Mouse (Mus musculus): ENCODE data around the gene Dynll1. TPM values are rescaled to one million over a fixed set of nuclear protein-coding genes. Genes with fewer than 3 reads are reported as not detected.

The Dynll1 gene
- total and polyA plus RNA-seq, 2 experiments from 2014 or later = 196 to 893 TPM

- 92% methylated on average over 5 of the region's 5 CpGs for WGBS
- Histone ChIP-seq H3K27me3 (ENCODE audit: insufficient read depth, low read length) (no peaks in the 10 kb centered on the region), H3K36me3 (ENCODE audit: insufficient read depth, low read length) (peaks cover 7% of the 10 kb centered on the region; the same call in 1 of the 2 replicates), H3K27ac (ENCODE audit: low read depth, low read length) (no peak overlapping the region), H3K4me3 (ENCODE audit: low read depth, low read length) (no peak overlapping the region), H3K4me2 (ENCODE audit: low read depth, low read length, poor library complexity, severe bottlenecking) (no peak overlapping the region), H3K4me1 (ENCODE audit: insufficient read depth, low read length) (peaks cover 9% of the 10 kb centered on the region; the same call in 1 of the 2 replicates), H3K9me3 (ENCODE audit: low read length) (no peaks in the 10 kb centered on the region), H3K9ac (replicated peaks; ENCODE audit: low read length, poor library complexity, severe bottlenecking) (no peak overlapping the region)
- no peak for TF ChIP-seq CTCF (IDR thresholded peaks at IDR 0.05)
- DNase-seq (ENCODE audit: low spot score) (no peak), ATAC-seq (ENCODE audit: low FRiP score) (no peak)
These were observed 34.5 kb downstream of the Dynll1 start for GRCm38 (mm10) chr5:115266340-115266739.

- Histone ChIP-seq H3K4me1 (ENCODE audit: insufficient read depth, low read length) (no peaks in the 10 kb centered on the region), H3K27me3 (ENCODE audit: insufficient read depth, low read length) (no peaks in the 10 kb centered on the region), H3K4me2 (ENCODE audit: low read depth, low read length, poor library complexity, severe bottlenecking) (no peak overlapping the region), H3K9me3 (ENCODE audit: low read length) (no peaks in the 10 kb centered on the region), H3K27ac (ENCODE audit: low read depth, low read length) (no peak overlapping the region), H3K36me3 (ENCODE audit: insufficient read depth, low read length) (peaks cover 23% of the 10 kb centered on the region), H3K4me3 (ENCODE audit: low read depth, low read length) (no peak overlapping the region), H3K9ac (replicated peaks; ENCODE audit: low read length, poor library complexity, severe bottlenecking) (no peak overlapping the region)
- DNase-seq (ENCODE audit: low spot score) (no peak), ATAC-seq (ENCODE audit: low FRiP score) (no peak)
- WGBS = 69% methylated on average over 14 of the region's 14 CpGs
- TF ChIP-seq CTCF (IDR thresholded peaks at IDR 0.05) = no peak
These were observed 38.1 kb downstream of the Dynll1 start for GRCm38 (mm10) chr5:115262502-115263291.

GRCm38 (mm10) chr5:115261880-115262279 is 38.9 kb downstream of the Dynll1 start:
- Histone ChIP-seq H3K9ac (replicated peaks; ENCODE audit: low read length, poor library complexity, severe bottlenecking) (no peak overlapping the region), H3K4me3 (ENCODE audit: low read depth, low read length) (no peak overlapping the region), H3K9me3 (ENCODE audit: low read length) (no peaks in the 10 kb centered on the region), H3K27me3 (ENCODE audit: insufficient read depth, low read length) (no peaks in the 10 kb centered on the region), H3K36me3 (ENCODE audit: insufficient read depth, low read length) (peaks cover 31% of the 10 kb centered on the region), H3K4me2 (ENCODE audit: low read depth, low read length, poor library complexity, severe bottlenecking) (no peak overlapping the region), H3K4me1 (ENCODE audit: insufficient read depth, low read length) (no peaks in the 10 kb centered on the region), H3K27ac (ENCODE audit: low read depth, low read length) (no peak overlapping the region)
- DNase-seq (ENCODE audit: low spot score) (no peak), ATAC-seq (ENCODE audit: low FRiP score) (no peak)
- 98% methylated on average over 1 of the region's 1 CpGs for WGBS
- TF ChIP-seq CTCF (IDR thresholded peaks at IDR 0.05) = no peak

GRCm38 (mm10) chr5:115261141-115261540 is 39.7 kb downstream of the Dynll1 start:
- H3K36me3 ChIP-seq (ENCODE audit: insufficient read depth, low read length) = peaks cover 37% of the 10 kb centered on the region
- H3K4me3 ChIP-seq (ENCODE audit: low read depth, low read length) = no peak overlapping the region
- no peaks in the 10 kb centered on the region for H3K4me1 ChIP-seq (ENCODE audit: insufficient read depth, low read length)
- H3K9ac ChIP-seq (replicated peaks; ENCODE audit: low read length, poor library complexity, severe bottlenecking) = no peak overlapping the region
- DNase-seq (ENCODE audit: low spot score) (no peak), ATAC-seq (ENCODE audit: low FRiP score) (no peak)
- no peak overlapping the region for H3K4me2 ChIP-seq (ENCODE audit: low read depth, low read length, poor library complexity, severe bottlenecking)
- no peaks in the 10 kb centered on the region for H3K9me3 ChIP-seq (ENCODE audit: low read length)
- no peak for TF ChIP-seq CTCF (IDR thresholded peaks at IDR 0.05)
- H3K27me3 ChIP-seq (ENCODE audit: insufficient read depth, low read length) = no peaks in the 10 kb centered on the region
- 84% methylated on average over 8 of the region's 8 CpGs for WGBS
- no peak overlapping the region for H3K27ac ChIP-seq (ENCODE audit: low read depth, low read length)

- ATAC-seq (ENCODE audit: low FRiP score) (no peak), DNase-seq (ENCODE audit: low spot score) (no peak)
- Histone ChIP-seq H3K27ac (ENCODE audit: low read depth, low read length) (no peak overlapping the region), H3K9me3 (ENCODE audit: low read length) (no peaks in the 10 kb centered on the region), H3K27me3 (ENCODE audit: insufficient read depth, low read length) (no peaks in the 10 kb centered on the region), H3K4me2 (ENCODE audit: low read depth, low read length, poor library complexity, severe bottlenecking) (no peak overlapping the region), H3K9ac (replicated peaks; ENCODE audit: low read length, poor library complexity, severe bottlenecking) (no peak overlapping the region), H3K4me1 (ENCODE audit: insufficient read depth, low read length) (no peaks in the 10 kb centered on the region), H3K36me3 (ENCODE audit: insufficient read depth, low read length) (peaks cover 44% of the 10 kb centered on the region), H3K4me3 (ENCODE audit: low read depth, low read length) (no peak overlapping the region)
- TF ChIP-seq CTCF (IDR thresholded peaks at IDR 0.05) = no peak
- WGBS = 88% methylated on average over 6 of the region's 6 CpGs
These were observed 40.4 kb downstream of the Dynll1 start for GRCm38 (mm10) chr5:115260356-115260755.

- no peak overlapping the region for H3K27ac ChIP-seq (ENCODE audit: low read depth, low read length)
- no peaks in the 10 kb centered on the region for H3K9me3 ChIP-seq (ENCODE audit: low read length)
- no peaks in the 10 kb centered on the region for H3K27me3 ChIP-seq (ENCODE audit: insufficient read depth, low read length)
- H3K36me3 ChIP-seq (ENCODE audit: insufficient read depth, low read length) = peaks cover 45% of the 10 kb centered on the region
- no peak for ATAC-seq (ENCODE audit: low FRiP score)
- DNase-seq (ENCODE audit: low spot score) = no peak
- no peaks in the 10 kb centered on the region for H3K4me1 ChIP-seq (ENCODE audit: insufficient read depth, low read length)
- H3K4me3 ChIP-seq (ENCODE audit: low read depth, low read length) = no peak overlapping the region
- WGBS = 91% methylated on average over 10 of the region's 10 CpGs
- H3K4me2 ChIP-seq (ENCODE audit: low read depth, low read length, poor library complexity, severe bottlenecking) = no peak overlapping the region
- H3K9ac ChIP-seq (replicated peaks; ENCODE audit: low read length, poor library complexity, severe bottlenecking) = no peak overlapping the region
- TF ChIP-seq CTCF (IDR thresholded peaks at IDR 0.05) = no peak
These were observed 43.8 kb downstream of the Dynll1 start for GRCm38 (mm10) chr5:115256909-115257546.

Measured in midbrain, postnatal 0 days (tissue).